Mouse (Mus musculus): ENCODE results near the gene Mecom.

- TF ChIP-seq CTCF (IDR thresholded peaks at IDR 0.05) (no peak), EP300 (IDR thresholded peaks at IDR 0.05) (no peak)
Observed at GRCm38 (mm10) chr3:30483006-30483684, 64.7 kb downstream of the Mecom start.
